Mouse (Mus musculus) layer of hippocampus, postnatal 14 days (tissue): ENCODE measurements around the gene Gm10408. TPM values are rescaled to one million over a fixed set of nuclear protein-coding genes. Genes with fewer than 3 reads are reported as not detected.
"Not testable (repeated sequence)": the region's sequence is repeated elsewhere in the genome, so short reads cannot be mapped to it uniquely, and the experiment has no call there.

ENCODE experiments used
- DNase-seq, 2 experiments: peaks; one replicate each; pipeline ENCODE4 v3.0.0; 2021 to 2022; ENCODE audit warnings: low spot score in 2 of 2, mixed read lengths in 1 of 2
- long read RNA-seq, 2 experiments: library from polyadenylated mRNA; stranded (forward); transcript quantifications; one replicate each; pipeline ENCODE4 v2.0.0; 2021
- total RNA-seq, 2 experiments: library from RNA; stranded (reverse); gene quantifications; 2 replicates each; pipeline ENCODE4 v1.2.3; 2021

Gene Gm10408
- total RNA-seq, result not detected
- long read RNA-seq, experiment 1, result 0 reads
- long read RNA-seq, experiment 2, result 0 reads

DNA sequence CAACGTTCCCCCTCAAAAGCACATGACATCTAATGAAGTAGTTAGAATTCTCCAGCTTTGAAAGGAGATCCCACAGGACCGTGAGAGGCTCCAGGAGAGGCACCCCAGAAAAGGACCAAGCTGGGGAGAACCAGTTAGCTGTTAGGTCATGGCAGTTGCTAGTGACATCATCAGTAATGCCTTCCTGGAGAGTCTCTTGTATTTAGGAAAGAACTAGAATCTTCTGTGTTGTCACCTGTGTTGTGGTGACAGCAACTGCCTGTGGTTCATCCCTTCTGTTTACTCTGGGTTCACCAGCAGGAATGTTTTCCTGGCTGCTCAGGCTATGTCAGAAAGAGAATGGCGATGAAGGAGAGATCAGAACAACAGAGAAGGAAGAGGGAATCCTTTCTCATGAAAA, at the start of gene Gm10408:
Gene Gm10408 (plus strand): TSS at position 301 of the 400 bp plus-strand sequence.
- not testable (repeated sequence) for DNase-seq

DNA sequence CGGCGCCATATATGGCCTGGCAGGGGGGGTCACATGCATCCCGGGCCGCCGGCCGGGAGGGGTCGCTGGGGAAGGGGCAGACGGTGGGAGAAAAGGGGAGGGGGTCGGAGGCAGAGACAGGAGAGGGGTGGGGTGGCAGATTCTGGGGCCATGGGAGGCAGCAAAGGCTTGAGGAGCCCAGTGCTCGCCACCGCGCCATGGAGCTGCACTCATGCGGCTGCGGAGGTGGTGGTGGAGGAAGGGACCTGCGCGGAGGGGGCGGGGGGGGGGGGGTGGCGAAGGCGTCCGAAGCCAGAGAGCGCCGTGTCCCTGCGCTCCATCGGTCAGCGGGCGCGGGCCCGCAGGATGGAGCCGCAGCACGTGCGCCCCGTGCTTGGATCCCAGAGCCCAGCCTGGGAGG, 36.9 kb upstream of the Gm10408 start, which contains the start of gene Gm10409:
Gene Gm10409 (plus strand): TSS at position 301 of the 400 bp plus-strand sequence.
- DNase-seq, result not testable (repeated sequence)

DNA sequence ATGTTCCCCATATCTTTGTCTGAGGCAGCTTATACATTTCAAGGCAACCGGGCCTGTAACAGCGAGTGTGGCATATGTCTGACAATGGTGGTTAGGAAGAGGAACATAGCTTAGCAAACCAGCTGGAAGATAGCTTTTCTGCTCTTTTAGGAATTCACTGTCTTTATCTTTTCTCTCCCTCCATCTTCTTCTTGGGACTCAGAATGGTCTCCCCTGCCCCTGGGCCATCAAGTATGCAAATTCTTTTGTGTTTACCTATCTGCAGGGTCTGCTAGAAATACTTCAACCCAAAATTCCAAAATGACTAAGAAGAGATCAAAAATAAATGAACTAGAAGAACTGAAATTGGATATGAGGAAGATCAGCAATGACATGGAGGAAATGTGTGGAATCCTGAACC, 21.4 kb upstream of the Gm10408 start, which contains the start of gene Gm3005:
Gene Gm3005 (plus strand): TSS at position 301 of the 400 bp plus-strand sequence.
- not testable (repeated sequence) for DNase-seq

Other genes with a start within 250 kb of the Gm10408 start
- gene D830030K20Rik, start 240.9 kb upstream of the Gm10408 start, total RNA-seq, result 1 to 10 TPM; 5.0 TPM
- not detected for gene Gm2956, start 116.8 kb upstream of the Gm10408 start, total RNA-seq
- gene Gm10413, start 54.3 kb upstream of the Gm10408 start, total RNA-seq, result not detected
- gene Gm10409, start 36.8 kb upstream of the Gm10408 start, total RNA-seq, result 1 to 10 TPM; 4.4 to 4.7 TPM
- 1 to 10 TPM; 1.4 to 2.0 TPM for gene Gm3005, start 21.3 kb upstream of the Gm10408 start, total RNA-seq
- not detected for gene Gm3012, start 185.1 kb downstream of the Gm10408 start, total RNA-seq
- gene Gm3020, start 202.7 kb downstream of the Gm10408 start, total RNA-seq, result 1 to 10 TPM; 4.4 to 4.7 TPM
- not detected for gene Gm3043, start 239.4 kb downstream of the Gm10408 start, total RNA-seq